Mouse (Mus musculus) MN1 (cell line): Measurements from ENCODE around the gene Sdcbp2.

ENCODE experiments used
- DNase-seq: peaks from one replicate; pipeline ENCODE4 v3.0.0-alpha.2; 2016; ENCODE audit warnings: low spot score

Gene Sdcbp2

GRCm38 (mm10) chr2:151631406-151632158 is 59.2 kb downstream of the Sdcbp2 start:
- DNase-seq, result no peak

GRCm38 (mm10) chr2:151632159-151632814 is 59.9 kb downstream of the Sdcbp2 start, which contains the start of gene Snph:
Gene Snph, minus strand, starts transcription at chr2:151632593.
- DNase-seq, result peak; percentile 85

GRCm38 (mm10) chr2:151632982-151633381 is 60.6 kb downstream of the Sdcbp2 start:
- no peak for DNase-seq

- peak; percentile 39 for DNase-seq
Observed at GRCm38 (mm10) chr2:151634903-151635302, 62.5 kb downstream of the Sdcbp2 start.

- no peak for DNase-seq
Observed at GRCm38 (mm10) chr2:151635362-151636014, 63.1 kb downstream of the Sdcbp2 start.

- no peak for DNase-seq
Observed at GRCm38 (mm10) chr2:151636015-151636402, 63.6 kb downstream of the Sdcbp2 start.
